ENCODE assay signal across 20 mouse cellular contexts in the genomic region with DNA sequence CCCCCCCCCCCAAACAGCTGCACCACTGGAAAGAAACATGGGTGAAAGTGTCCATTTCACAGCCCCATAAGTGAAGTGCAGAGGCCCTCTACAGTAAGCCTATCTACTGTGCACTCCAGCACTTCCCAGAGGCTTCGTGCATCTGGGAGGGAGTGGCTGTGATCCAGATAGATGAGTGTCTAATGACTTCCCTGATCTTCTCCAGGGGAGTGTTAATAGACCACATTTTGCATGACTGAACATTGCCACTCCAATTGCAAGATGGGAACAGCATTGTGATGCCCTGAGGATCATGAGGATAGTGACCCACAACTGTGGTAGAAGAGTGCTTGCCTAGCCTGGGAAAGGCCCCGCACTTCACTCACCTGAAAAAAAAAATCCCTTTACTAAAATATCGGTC.
"Had no signal": no experiment of that assay in that cellular context is flagged by ENCODE, and none has a peak within 500 bp of the region (broad histone marks: within the 10 kb centered on the region; RNA-seq: fewer than 3 reads in every experiment).

No protein-coding gene starts in this region.

- H3K9ac ChIP-seq: liver, postnatal 0 days; lung, embryonic 15.5 days; midbrain, embryonic 13.5 days; midbrain, embryonic 15.5 days; neural tube, embryonic 13.5 days; neural tube, embryonic 15.5 days had no signal

- H3K4me3 ChIP-seq: lung, embryonic 15.5 days; megakaryocyte, embryonic 14.5 days; midbrain, embryonic 13.5 days; midbrain, embryonic 15.5 days; neural tube, embryonic 13.5 days; neural tube, embryonic 15.5 days had no signal

- H3K4me1 ChIP-seq: lung, embryonic 15.5 days; megakaryocyte, embryonic 14.5 days; neural tube, embryonic 15.5 days had no signal

- H3K36me3 ChIP-seq: lung, embryonic 15.5 days; midbrain, embryonic 13.5 days; midbrain, embryonic 15.5 days; neural tube, embryonic 13.5 days; neural tube, embryonic 15.5 days had no signal

- ATAC-seq: liver, postnatal 0 days; lung, postnatal 0 days; midbrain, embryonic 13.5 days; midbrain, embryonic 15.5 days had no signal

- H3K9me3 ChIP-seq: lung, embryonic 15.5 days; midbrain, embryonic 13.5 days; midbrain, embryonic 15.5 days; neural tube, embryonic 13.5 days; neural tube, embryonic 15.5 days had no signal

- H3K27me3 ChIP-seq: lung, embryonic 15.5 days; megakaryocyte, embryonic 14.5 days; midbrain, embryonic 15.5 days; neural tube, embryonic 13.5 days; neural tube, embryonic 15.5 days had no signal

- DNase-seq: liver, postnatal 0 days; lung, adult 2 months; lung, postnatal 14 days; lung, postnatal 36 days; right cerebral cortex, adult 18-20 months; right cerebral cortex, postnatal 25 days; right cerebral cortex, postnatal 4 days; spleen, adult 18-20 months; thymus, adult 18-20 months; thymus, postnatal 14 days; thymus, postnatal 36 days had no signal

- H3K4me2 ChIP-seq: lung, embryonic 15.5 days; midbrain, embryonic 11.5 days; midbrain, embryonic 13.5 days; midbrain, embryonic 15.5 days; neural tube, embryonic 13.5 days; neural tube, embryonic 15.5 days had no signal

- H3K27ac ChIP-seq: lung, embryonic 15.5 days; macrophage; midbrain, embryonic 13.5 days; midbrain, embryonic 15.5 days; neural tube, embryonic 13.5 days; neural tube, embryonic 15.5 days had no signal
